Mouse (Mus musculus): ENCODE measurements around the gene Hnrnpl. TPM values are rescaled to one million over a fixed set of nuclear protein-coding genes. Genes with fewer than 3 reads are reported as not detected.

Gene Hnrnpl
- polyA plus RNA-seq, 1 experiment: 837 TPM

- no peak for TF ChIP-seq GATA1 (IDR thresholded peaks at IDR 0.05; ENCODE audit: low read length)
These were observed 19.0 kb downstream of the Hnrnpl start for GRCm38 (mm10) chr7:28827338-28827737.

DNA sequence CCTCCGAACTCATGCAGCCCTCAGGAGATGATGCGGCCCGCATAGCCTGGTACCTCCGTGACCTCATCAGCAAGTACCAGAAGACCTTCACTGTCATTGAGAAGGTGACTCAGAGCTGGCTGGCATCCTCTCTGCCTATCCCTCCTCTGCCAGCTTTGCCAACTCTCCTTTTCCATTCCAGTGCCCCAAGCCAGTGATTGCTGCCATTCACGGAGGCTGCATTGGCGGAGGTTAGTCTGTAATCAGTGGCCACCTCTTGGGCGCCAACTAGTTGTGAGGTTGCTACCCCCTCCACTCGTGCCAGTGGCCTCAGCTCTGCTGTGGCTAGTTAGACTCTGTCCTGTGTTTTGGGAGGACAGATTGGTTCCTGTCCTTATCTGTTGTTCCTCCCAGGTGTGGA is 21.5 kb downstream of the Hnrnpl start:
- TF ChIP-seq GATA1 (IDR thresholded peaks at IDR 0.05; ENCODE audit: low read length): no peak

DNA sequence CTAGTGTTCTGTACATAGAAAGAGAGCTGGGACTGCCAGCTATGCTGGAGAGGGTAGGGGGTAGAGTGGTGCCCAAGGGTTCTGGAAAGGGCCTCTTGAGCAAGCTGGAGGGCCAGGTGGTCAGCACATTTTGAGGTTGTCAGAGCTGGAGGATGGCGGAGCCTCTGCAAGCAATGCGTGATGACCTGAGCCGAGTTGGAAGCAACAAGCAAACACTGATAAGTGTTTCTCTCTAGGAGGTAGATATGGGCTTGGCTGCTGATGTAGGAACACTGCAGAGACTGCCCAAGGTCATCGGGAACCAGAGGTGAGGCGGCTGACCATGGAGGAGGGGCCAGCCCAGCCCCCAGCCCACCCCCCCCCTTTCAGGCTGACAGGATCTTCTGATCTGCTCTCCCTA is 22.6 kb downstream of the Hnrnpl start:
- TF ChIP-seq GATA1 (IDR thresholded peaks at IDR 0.05; ENCODE audit: low read length): no peak

GRCm38 (mm10) chr7:28831411-28832125 is 23.2 kb downstream of the Hnrnpl start:
- no peak for TF ChIP-seq GATA1 (IDR thresholded peaks at IDR 0.05; ENCODE audit: low read length)

DNA sequence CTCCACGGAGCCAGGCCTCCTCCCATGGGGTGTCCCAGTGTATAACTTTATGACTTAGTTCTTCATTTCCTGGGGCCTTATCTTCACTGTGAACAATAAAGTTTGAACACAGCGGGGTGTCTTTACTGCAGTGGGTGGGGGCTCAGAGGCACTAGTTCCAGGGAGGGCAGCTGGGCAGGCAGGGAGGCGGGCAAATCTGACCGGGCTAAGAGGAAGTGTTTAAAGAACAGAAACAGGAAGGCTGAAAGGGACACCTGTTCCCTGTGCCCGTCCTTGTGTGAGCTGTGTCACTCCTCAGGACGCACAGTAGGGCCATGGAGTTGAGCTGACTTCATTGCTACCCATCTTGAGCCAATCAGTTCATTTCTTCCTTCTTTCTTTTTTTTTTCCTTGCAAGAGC is 23.8 kb downstream of the Hnrnpl start:
- TF ChIP-seq GATA1 (IDR thresholded peaks at IDR 0.05; ENCODE audit: low read length): no peak

DNA sequence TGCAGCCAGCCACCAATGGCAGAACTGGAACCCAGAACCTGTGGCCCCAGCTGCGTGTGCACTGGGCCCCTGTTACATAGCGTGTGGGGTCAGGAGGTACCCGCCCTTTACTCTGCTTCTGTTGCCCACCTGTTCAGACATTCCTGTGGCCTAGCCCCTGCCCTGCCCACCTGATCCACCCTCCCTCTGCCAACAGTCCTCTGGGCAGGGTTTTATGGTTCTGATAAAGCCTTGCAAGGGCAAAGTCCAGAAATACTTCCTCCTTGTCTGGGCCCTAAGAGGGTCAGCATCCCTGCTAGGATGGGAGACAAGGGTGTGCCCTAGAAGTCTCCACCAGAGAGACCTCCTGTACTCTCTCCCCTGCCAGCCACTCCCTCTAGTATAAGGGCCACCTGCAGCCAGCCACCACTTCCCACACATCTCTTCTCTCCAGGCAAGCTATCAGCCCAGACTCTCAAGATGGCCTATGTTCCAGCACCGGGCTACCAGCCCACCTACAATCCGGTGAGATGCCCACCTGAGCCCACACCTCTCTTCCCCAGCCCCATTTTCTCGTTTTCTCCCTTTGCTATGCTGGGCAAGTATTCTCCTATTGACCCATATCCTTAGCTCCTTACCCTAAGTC is 25.5 kb downstream of the Hnrnpl start, which contains the start of gene Lgals4:
Lgals4 (plus strand) TSS at position 132 of the 625 bp plus-strand sequence.
- TF ChIP-seq GATA1 (IDR thresholded peaks at IDR 0.05; ENCODE audit: low read length): no peak

- no peak for TF ChIP-seq GATA1 (IDR thresholded peaks at IDR 0.05; ENCODE audit: low read length)
These were observed 28.6 kb downstream of the Hnrnpl start for GRCm38 (mm10) chr7:28836936-28837335.

DNA sequence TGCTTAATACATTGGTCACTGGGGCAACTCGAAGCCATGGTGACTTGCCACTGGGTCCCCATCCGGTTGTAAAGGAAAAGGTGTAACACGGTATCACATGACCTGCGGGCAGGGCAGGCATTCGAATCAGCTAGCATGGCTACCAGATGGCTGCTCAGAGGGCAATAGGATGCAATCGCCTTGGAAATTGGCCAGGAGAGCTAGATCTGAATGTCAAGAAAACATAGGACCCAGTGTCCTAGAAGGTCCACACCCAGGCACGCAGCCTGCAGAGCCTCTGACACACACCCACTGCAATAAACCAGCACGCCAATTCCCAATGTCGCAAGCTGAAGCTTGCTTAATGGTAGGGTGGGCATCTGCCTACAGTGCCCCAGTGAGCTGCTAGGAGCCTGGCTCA is 30.0 kb downstream of the Hnrnpl start:
- TF ChIP-seq GATA1 (IDR thresholded peaks at IDR 0.05; ENCODE audit: low read length): no peak

GRCm38 (mm10) chr7:28847273-28847672 is 38.9 kb downstream of the Hnrnpl start:
- TF ChIP-seq GATA1 (IDR thresholded peaks at IDR 0.05; ENCODE audit: low read length): no peak

- no peak for TF ChIP-seq GATA1 (IDR thresholded peaks at IDR 0.05; ENCODE audit: low read length)
These were observed 41.4 kb downstream of the Hnrnpl start for GRCm38 (mm10) chr7:28849700-28850236.

- no peak for TF ChIP-seq GATA1 (IDR thresholded peaks at IDR 0.05; ENCODE audit: low read length)
These were observed 42.3 kb downstream of the Hnrnpl start for GRCm38 (mm10) chr7:28850642-28851041.

GRCm38 (mm10) chr7:28859953-28860352 is 51.6 kb downstream of the Hnrnpl start:
- TF ChIP-seq GATA1 (IDR thresholded peaks at IDR 0.05; ENCODE audit: low read length): no peak

DNA sequence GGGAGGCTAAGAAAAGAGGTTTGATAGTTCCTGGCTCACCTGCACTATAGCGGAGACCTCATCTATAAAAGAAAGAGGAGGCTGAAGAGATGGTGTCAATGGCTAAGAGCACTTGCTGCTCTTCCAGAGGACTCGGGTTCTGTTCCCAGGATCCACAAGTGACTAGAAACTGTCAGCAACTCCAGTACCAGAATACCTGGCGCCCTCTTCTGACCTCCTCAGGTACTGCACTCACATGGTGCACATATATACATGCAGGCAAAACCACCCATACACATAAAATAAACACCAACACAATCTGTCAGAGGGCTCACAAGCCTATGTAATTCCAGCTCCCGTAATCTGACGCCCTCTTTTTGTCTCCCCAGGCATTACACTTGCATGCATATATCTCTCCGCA is 52.6 kb downstream of the Hnrnpl start:
- TF ChIP-seq GATA1 (IDR thresholded peaks at IDR 0.05; ENCODE audit: low read length): no peak

- TF ChIP-seq GATA1 (IDR thresholded peaks at IDR 0.05; ENCODE audit: low read length): no peak
These were observed 54.6 kb downstream of the Hnrnpl start for GRCm38 (mm10) chr7:28862817-28863499.

GRCm38 (mm10) chr7:28863540-28863939 is 55.2 kb downstream of the Hnrnpl start, which contains the start of gene Lgals7:
Lgals7 (plus strand) TSS chr7:28863853.
- TF ChIP-seq GATA1 (IDR thresholded peaks at IDR 0.05; ENCODE audit: low read length): no peak

DNA sequence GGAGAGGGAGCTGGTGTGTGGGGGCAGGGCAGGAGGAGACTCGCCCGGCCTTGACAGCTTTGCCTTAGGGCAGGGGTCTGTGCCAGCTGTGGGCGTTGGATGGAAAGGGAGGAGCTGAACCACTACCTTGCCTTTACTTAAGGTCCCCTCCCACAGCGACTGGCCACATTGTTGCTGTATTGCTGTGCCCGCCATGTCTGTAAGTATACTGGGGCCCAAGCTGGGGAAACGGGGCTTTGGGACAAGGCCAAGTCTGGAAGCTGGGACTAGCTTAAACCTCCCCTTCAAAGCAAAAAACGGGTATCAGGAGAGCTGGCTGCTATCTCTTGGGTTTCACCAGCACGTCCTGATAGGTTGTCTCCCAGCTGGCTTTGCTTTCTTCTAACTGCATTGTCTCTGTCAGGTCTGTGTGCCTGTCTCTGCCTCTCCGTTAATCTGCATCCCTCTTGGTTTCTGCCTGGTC is 56.0 kb downstream of the Hnrnpl start:
- TF ChIP-seq GATA1 (IDR thresholded peaks at IDR 0.05; ENCODE audit: low read length): no peak
